Mouse (Mus musculus) E14TG2a.4 (cell line): ENCODE measurements around the gene Gm11084.

Source experiments
- CTCF ChIP-seq: conservative IDR thresholded peaks from 2 replicates; pipeline ENCODE4 v1.5.1; 2014; ENCODE audit warnings: low read length
- NANOG ChIP-seq: IDR thresholded peaks from 2 replicates; pipeline ENCODE4 v1.6.1; 2014; ENCODE audit warnings: borderline replicate concordance, low read length, mixed read lengths
- POU5F1 ChIP-seq: IDR thresholded peaks from 2 replicates; pipeline ENCODE4 v1.6.1; 2014; ENCODE audit warnings: low read length, borderline replicate concordance

- TF ChIP-seq CTCF (no peak), POU5F1 (no peak), NANOG (no peak)
These were observed 26.1 kb upstream of the Gm11084 start for GRCm38 (mm10) chr2:73012636-73013035.
